Mouse (Mus musculus) lung, adult 2 months (tissue): ENCODE data around the gene Galnt11. TPM values are rescaled to one million over a fixed set of nuclear protein-coding genes. Genes with fewer than 3 reads are reported as not detected.
A peak's percentile ranks its signal among the peaks of the same experiment; 100 is the strongest.
"Not testable (repeated sequence)": the region's sequence is repeated elsewhere in the genome, so short reads cannot be mapped to it uniquely, and the experiment has no call there.

Experiments used
- DNase-seq: peaks from one replicate; pipeline ENCODE4 v3.0.0; 2022
- H3K4me1 ChIP-seq: fragments of 200-500 bp; 2 replicates; pipeline ENCODE4 v1.6.1; 2011; ENCODE audit warnings: low read length; ENCODE audit not compliant: control insufficient read depth, insufficient read depth
- H3K4me3 ChIP-seq: fragments of 200-500 bp; replicated peaks from 2 replicates; pipeline ENCODE3; 2011; ENCODE audit warnings: low read depth, mild to moderate bottlenecking, control low read depth, low read length; ENCODE audit errors: extremely low read depth
- CTCF ChIP-seq: fragments of 200-500 bp; IDR thresholded peaks from 2 replicates; pipeline ENCODE4 v1.5.1; 2011; ENCODE audit warnings: mild to moderate bottlenecking, low read length, control low read depth; ENCODE audit not compliant: insufficient read depth
- POLR2A ChIP-seq: fragments of 200-500 bp; IDR thresholded peaks from 2 replicates; pipeline ENCODE4 v1.6.1; 2011; ENCODE audit warnings: low read depth, mild to moderate bottlenecking, control low read depth, low read length, borderline replicate concordance; ENCODE audit errors: extremely low read depth
- WGBS: fragments of 180-500 bp; shearing (Covaris S2); methylation state at CpG from one replicate; pipeline ENCODE4 v1.1.7; 2018; 5-methylcytosine and 5-hydroxymethylcytosine counted together
- polyA plus RNA-seq: library from polyadenylated mRNA; depleted of rRNA; stranded (reverse); fragments of >200 nt; gene quantifications from 2 replicates; pipeline ENCODE4 v1.2.3, GENCODE M21; 2012

Galnt11 gene
- polyA plus RNA-seq, 1 experiment = 16.1 TPM

DNA sequence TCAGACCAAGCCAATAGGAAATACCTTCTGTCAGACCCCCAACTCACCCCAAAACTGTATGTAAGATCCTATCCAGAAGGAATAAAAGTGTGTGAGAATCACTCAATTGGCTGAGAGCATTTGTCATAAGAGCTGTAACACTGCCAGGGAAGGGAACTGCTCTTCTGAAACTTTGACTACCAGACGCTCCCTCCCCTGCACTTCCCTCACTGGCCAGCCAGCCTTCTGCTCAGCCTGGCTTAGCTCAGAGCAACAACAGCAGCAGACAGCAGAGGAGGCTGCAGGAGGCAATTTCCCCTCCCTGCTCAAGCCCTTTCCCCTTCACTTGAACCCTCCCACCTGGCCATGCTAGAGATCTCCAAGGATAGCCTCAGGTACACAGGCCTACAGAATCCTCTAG is 9.8 kb upstream of the Galnt11 start:
- Histone ChIP-seq H3K4me3 (no peak overlapping the region), H3K4me1 (no peaks in the 10 kb centered on the region)
- DNase-seq = no peak
- TF ChIP-seq POLR2A (no peak), CTCF (no peak)
- WGBS = 74% methylated on average over 1 of the region's 1 CpGs

- DNase-seq, H3K4me1 ChIP-seq, H3K4me3 ChIP-seq: not testable (repeated sequence)
These were observed 8.5 kb upstream of the Galnt11 start for GRCm38 (mm10) chr5:25213216-25213615.

DNA sequence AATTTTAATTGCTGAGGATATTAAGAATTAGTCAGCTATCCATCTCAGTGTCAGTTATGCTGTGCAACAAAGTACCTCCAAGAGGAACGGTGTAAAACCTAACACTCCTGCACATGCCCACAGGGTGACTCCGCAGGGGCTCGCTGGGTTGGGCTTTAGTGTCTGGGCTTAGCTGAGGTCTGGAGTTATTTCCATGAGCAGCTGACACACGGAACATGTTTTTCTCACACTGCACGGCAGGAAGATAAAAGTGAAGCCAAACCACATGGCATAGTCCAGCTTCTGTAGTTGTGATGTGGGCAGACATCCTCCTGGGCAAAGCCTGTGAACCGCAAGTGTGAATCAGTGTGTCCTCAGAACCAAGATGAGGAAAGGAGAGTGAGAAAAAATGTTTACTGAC is 6.7 kb upstream of the Galnt11 start:
- TF ChIP-seq POLR2A (no peak), CTCF (no peak)
- WGBS = 71% methylated on average over 6 of the region's 6 CpGs
- H3K4me1 ChIP-seq = no peaks in the 10 kb centered on the region
- no peak overlapping the region for H3K4me3 ChIP-seq
- DNase-seq = no peak

DNA sequence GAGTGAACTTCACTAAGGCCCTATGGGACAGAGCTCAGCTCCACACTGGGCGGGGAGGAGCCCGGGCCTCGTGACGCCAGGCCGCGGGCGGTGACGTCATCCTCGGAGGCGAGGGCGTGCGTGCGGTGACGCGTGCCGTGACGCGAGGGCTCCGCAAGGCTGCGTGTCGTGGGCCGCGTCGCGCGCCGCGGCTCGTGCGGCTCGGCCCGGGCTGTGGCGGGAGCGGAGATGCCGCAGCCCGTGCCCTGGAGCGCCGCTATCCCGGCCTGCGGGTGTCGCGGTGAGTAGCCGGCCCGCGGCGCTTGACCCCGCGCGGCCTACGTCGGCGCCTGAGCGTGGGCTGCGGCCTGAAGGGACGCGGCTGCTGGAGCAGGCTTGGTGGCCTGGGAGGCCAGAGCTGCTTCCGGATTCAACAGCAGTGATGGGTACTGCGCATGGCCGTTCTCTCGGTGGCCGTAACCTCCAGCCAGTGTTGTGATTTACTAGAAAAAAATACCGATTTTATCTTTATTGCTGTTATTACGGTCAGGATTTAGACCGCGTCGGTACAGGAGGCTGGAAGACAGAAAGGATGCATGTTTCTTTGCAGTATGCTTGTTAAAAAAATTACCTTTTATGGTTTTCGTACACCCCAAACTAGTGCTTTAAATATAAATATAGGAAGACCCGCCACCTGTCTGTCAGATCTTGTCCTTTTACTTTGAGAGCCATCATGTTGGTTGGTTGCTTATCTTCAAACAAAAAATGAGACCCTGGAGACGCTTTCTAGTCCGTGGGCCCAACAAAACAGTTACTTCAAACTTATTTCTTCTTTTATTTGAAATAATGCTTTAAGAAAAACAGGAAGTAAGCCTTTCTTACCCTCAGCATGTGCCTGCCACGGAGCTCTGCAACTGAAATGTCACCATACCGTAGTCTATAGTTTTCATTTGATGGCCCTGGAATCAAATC is 1.3 kb downstream of the Galnt11 start, which contains the start of gene E130116L18Rik:
Gene E130116L18Rik (minus strand): TSS at position 402 of the 951 bp plus-strand sequence.
- DNase-seq = peak; percentile 83
- 2% methylated on average over 72 of the region's 72 CpGs for WGBS
- Histone ChIP-seq H3K4me1 (no peaks in the 10 kb centered on the region), H3K4me3 (peak within 1 kb of the TSS; percentile 38)
- TF ChIP-seq CTCF = no peak
- TF ChIP-seq POLR2A = no peak; the same call in 1 of the 2 replicates

GRCm38 (mm10) chr5:25224377-25224776 is 2.7 kb downstream of the Galnt11 start:
- not testable (repeated sequence) for H3K4me3 ChIP-seq, H3K4me1 ChIP-seq, DNase-seq
- WGBS = 85% methylated on average over 1 of the region's 1 CpGs

- H3K4me1 ChIP-seq = no peaks in the 10 kb centered on the region
- no peak overlapping the region for H3K4me3 ChIP-seq
- TF ChIP-seq CTCF = no peak
- no peak for TF ChIP-seq POLR2A
- no peak for DNase-seq
- 77% methylated on average over 6 of the region's 6 CpGs for WGBS
These were observed 21.4 kb downstream of the Galnt11 start for GRCm38 (mm10) chr5:25243101-25243500.

GRCm38 (mm10) chr5:25245806-25246472 is 24.2 kb downstream of the Galnt11 start:
- WGBS = 83% methylated on average over 10 of the region's 10 CpGs
- no peak for DNase-seq
- no peak for TF ChIP-seq CTCF
- TF ChIP-seq POLR2A = no peak
- no peaks in the 10 kb centered on the region for H3K4me1 ChIP-seq
- no peak overlapping the region for H3K4me3 ChIP-seq

GRCm38 (mm10) chr5:25246473-25246865 is 24.8 kb downstream of the Galnt11 start:
- WGBS = 76% methylated on average over 1 of the region's 1 CpGs
- TF ChIP-seq CTCF (no peak), POLR2A (no peak)
- no peaks in the 10 kb centered on the region for H3K4me1 ChIP-seq
- no peak for DNase-seq
- H3K4me3 ChIP-seq = no peak overlapping the region

DNA sequence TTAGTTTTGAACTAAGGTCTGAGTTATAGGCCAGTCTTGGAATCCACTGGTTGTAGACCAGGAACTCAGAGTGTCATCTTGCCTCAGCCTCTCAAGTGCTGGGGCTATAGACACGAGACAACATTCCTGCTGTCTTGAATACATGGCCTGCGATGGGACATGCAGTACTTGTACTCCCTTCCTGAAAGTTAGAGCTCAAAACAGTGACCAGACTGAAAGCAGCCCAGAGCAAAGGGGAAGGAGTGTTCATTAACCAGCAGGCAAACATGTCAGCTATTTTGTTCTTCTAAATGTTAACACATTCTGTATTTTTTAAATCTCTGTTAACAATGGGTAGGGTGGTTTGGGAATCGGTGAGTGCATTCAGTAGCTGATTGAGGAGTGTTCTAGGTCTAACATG is 25.3 kb downstream of the Galnt11 start:
- H3K4me3 ChIP-seq = no peak overlapping the region
- no peaks in the 10 kb centered on the region for H3K4me1 ChIP-seq
- no peak for DNase-seq
- no peak for TF ChIP-seq POLR2A
- TF ChIP-seq CTCF = no peak
- WGBS = 69% methylated on average over 3 of the region's 3 CpGs

DNA sequence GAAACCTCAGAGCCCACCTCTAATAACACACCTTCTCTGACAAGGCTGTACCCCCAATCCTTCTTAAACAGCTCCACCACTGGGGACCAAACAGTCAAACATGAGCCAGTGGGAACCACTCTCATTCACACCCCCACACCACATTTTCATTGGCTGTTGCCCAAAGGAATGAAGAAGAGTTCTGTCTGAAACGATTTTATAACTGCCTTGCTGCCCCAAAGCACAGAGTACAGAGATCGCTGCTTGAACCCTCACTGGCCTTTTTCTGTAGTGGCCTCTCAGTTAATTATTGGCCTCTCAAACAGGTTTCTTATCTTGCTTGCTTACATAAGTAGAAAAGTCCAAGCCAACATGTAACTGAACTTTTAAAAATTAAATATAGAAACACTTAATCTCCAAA is 30.7 kb downstream of the Galnt11 start:
- TF ChIP-seq POLR2A = no peak
- no peak for TF ChIP-seq CTCF
- DNase-seq = no peak
- Histone ChIP-seq H3K4me3 (no peak overlapping the region), H3K4me1 (no peaks in the 10 kb centered on the region)
- 52% methylated on average over 2 of the region's 2 CpGs for WGBS
